Mouse (Mus musculus) neural tube, embryonic 13.5 days (tissue): ENCODE data around the gene Smg6. TPM values are rescaled to one million over a fixed set of nuclear protein-coding genes. Genes with fewer than 3 reads are reported as not detected.
A peak's percentile ranks its signal among the peaks of the same experiment; 100 is the strongest.

Experiments used
- ATAC-seq: fragments of 200-750 bp; cut with Nextera tagmentation; 2 replicates; pipeline ENCODE4 v1.8.0; 2017; ENCODE audit warnings: low read depth, mild to moderate bottlenecking, moderate TSS enrichment, moderate library complexity
- H3K27ac ChIP-seq: fragments of 300-500 bp; sonication (generic); replicated peaks from 2 replicates; pipeline ENCODE4 v1.5.1; 2015; ENCODE audit warnings: moderate library complexity, mild to moderate bottlenecking, inconsistent platforms
- H3K27me3 ChIP-seq: fragments of 300-500 bp; sonication (generic); 2 replicates; pipeline ENCODE4 v1.6.1; 2015; ENCODE audit warnings: mild to moderate bottlenecking, inconsistent platforms
- H3K36me3 ChIP-seq: fragments of 300-500 bp; sonication (generic); 2 replicates; pipeline ENCODE4 v1.6.1; 2015; ENCODE audit warnings: mild to moderate bottlenecking, inconsistent platforms
- H3K4me1 ChIP-seq: fragments of 300-500 bp; sonication (generic); replicated peaks from 2 replicates; pipeline ENCODE4 v1.6.1; 2015; ENCODE audit warnings: inconsistent platforms
- H3K4me2 ChIP-seq: fragments of 300-500 bp; sonication (generic); 2 replicates; pipeline ENCODE4 v1.6.1; 2015; ENCODE audit warnings: inconsistent platforms, mild to moderate bottlenecking, moderate library complexity
- H3K4me3 ChIP-seq: fragments of 300-500 bp; sonication (generic); 2 replicates; pipeline ENCODE4 v1.5.1; 2015; ENCODE audit warnings: mild to moderate bottlenecking, inconsistent platforms
- H3K9ac ChIP-seq: fragments of 300-500 bp; sonication (generic); 2 replicates; pipeline ENCODE4 v1.6.1; 2015; ENCODE audit warnings: moderate library complexity, mild to moderate bottlenecking, inconsistent platforms
- H3K9me3 ChIP-seq: fragments of 300-500 bp; sonication (generic); 2 replicates; pipeline ENCODE4 v1.6.1; 2016; ENCODE audit warnings: inconsistent platforms
- WGBS: fragments of 180-500 bp; shearing (Covaris S2); methylation state at CpG from one replicate; pipeline ENCODE4 v1.1.7; 2015; 5-methylcytosine and 5-hydroxymethylcytosine counted together
- polyA plus RNA-seq: library from polyadenylated mRNA; unstranded; fragments of >200 nt; fragmentation: Nextera tagmentation; extraction: Ambion mirVana; gene quantifications from 2 replicates; pipeline ENCODE4 v1.2.1, GENCODE M21; 2015

Smg6 gene
- polyA plus RNA-seq, 1 experiment from 2014 or later, result 17.4 TPM

GRCm38 (mm10) chr11:75034104-75034503, 108.5 kb downstream of the Smg6 start:
- H3K9me3 ChIP-seq, result no peaks in the 10 kb centered on the region
- 88% methylated on average over 3 of the region's 3 CpGs for WGBS

GRCm38 (mm10) chr11:75044333-75044732, 118.7 kb downstream of the Smg6 start:
- ATAC-seq, result no peak
- WGBS, result 86% methylated on average over 3 of the region's 3 CpGs
- Histone ChIP-seq H3K9ac (no peak overlapping the region), H3K27ac (no peak overlapping the region; the same call in 1 of the 2 replicates), H3K4me2 (no peak overlapping the region), H3K36me3 (peaks cover 12% of the 10 kb centered on the region), H3K9me3 (no peaks in the 10 kb centered on the region), H3K27me3 (no peaks in the 10 kb centered on the region), H3K4me1 (peaks cover 33% of the 10 kb centered on the region), H3K4me3 (no peak overlapping the region)

More at GRCm38 (mm10) chr11:75034104-75034503, 108.5 kb downstream of the Smg6 start:
- H3K9ac ChIP-seq, result no peak overlapping the region
- H3K4me1 ChIP-seq, result peaks cover 14% of the 10 kb centered on the region
- ATAC-seq, result no peak
- H3K4me3 ChIP-seq, result no peak overlapping the region
- no peak overlapping the region for H3K4me2 ChIP-seq
- H3K27ac ChIP-seq, result no peak overlapping the region
- peaks cover 7% of the 10 kb centered on the region; the same call in 1 of the 2 replicates for H3K36me3 ChIP-seq
- no peaks in the 10 kb centered on the region for H3K27me3 ChIP-seq

- Histone ChIP-seq H3K27ac (no peak overlapping the region), H3K4me1 (peaks cover 45% of the 10 kb centered on the region), H3K4me2 (no peak overlapping the region), H3K9ac (no peak overlapping the region), H3K27me3 (no peaks in the 10 kb centered on the region), H3K36me3 (peaks cover 16% of the 10 kb centered on the region), H3K9me3 (no peaks in the 10 kb centered on the region), H3K4me3 (no peak overlapping the region)
- WGBS, result 91% methylated on average over 4 of the region's 4 CpGs
- no peak for ATAC-seq
These were observed 120.2 kb downstream of the Smg6 start for GRCm38 (mm10) chr11:75045822-75046221.

- H3K4me3 ChIP-seq, result no peak overlapping the region
- no peaks in the 10 kb centered on the region for H3K27me3 ChIP-seq
- no peak overlapping the region for H3K9ac ChIP-seq
- peaks cover 13% of the 10 kb centered on the region for H3K36me3 ChIP-seq
- 0 out of 2 replicates have a peak, but pooled peaks have one; percentile 16 for ATAC-seq
- no peak overlapping the region for H3K4me2 ChIP-seq
- H3K9me3 ChIP-seq, result no peaks in the 10 kb centered on the region
- peak overlapping the region; percentile 57 for H3K27ac ChIP-seq
- WGBS, result 89% methylated on average over 3 of the region's 3 CpGs
- H3K4me1 ChIP-seq, result peaks cover 52% of the 10 kb centered on the region
These were observed 121.0 kb downstream of the Smg6 start for GRCm38 (mm10) chr11:75046638-75047037.

- no peak overlapping the region for H3K4me2 ChIP-seq
- peak; percentile 88 for ATAC-seq
- no peaks in the 10 kb centered on the region for H3K27me3 ChIP-seq
- no peak overlapping the region for H3K9ac ChIP-seq
- no peak overlapping the region for H3K4me3 ChIP-seq
- H3K36me3 ChIP-seq, result peaks cover 9% of the 10 kb centered on the region
- peak overlapping the region; percentile 57 for H3K27ac ChIP-seq
- 36% methylated on average over 6 of the region's 6 CpGs for WGBS
- no peaks in the 10 kb centered on the region for H3K9me3 ChIP-seq
- peaks cover 56% of the 10 kb centered on the region for H3K4me1 ChIP-seq
These were observed 121.4 kb downstream of the Smg6 start for GRCm38 (mm10) chr11:75047066-75047465.

GRCm38 (mm10) chr11:75047736-75048407, 122.2 kb downstream of the Smg6 start:
- Histone ChIP-seq H3K27ac (peak overlapping the region; percentile 78), H3K4me3 (no peak overlapping the region), H3K27me3 (no peaks in the 10 kb centered on the region), H3K4me1 (peaks cover 63% of the 10 kb centered on the region), H3K9ac (no peak overlapping the region), H3K4me2 (no peak overlapping the region), H3K9me3 (no peaks in the 10 kb centered on the region), H3K36me3 (peaks cover 4% of the 10 kb centered on the region; the same call in 1 of the 2 replicates)
- no peak for ATAC-seq
- WGBS, result 86% methylated on average over 7 of the region's 7 CpGs

GRCm38 (mm10) chr11:75049146-75049545, 123.5 kb downstream of the Smg6 start:
- no peak for ATAC-seq
- Histone ChIP-seq H3K27me3 (no peaks in the 10 kb centered on the region), H3K9ac (no peak overlapping the region), H3K4me2 (no peak overlapping the region), H3K4me3 (no peak overlapping the region), H3K27ac (0 out of 2 replicates have a peak overlapping the region, but pooled peaks have one; percentile 18), H3K4me1 (peaks cover 71% of the 10 kb centered on the region), H3K36me3 (peaks cover 7% of the 10 kb centered on the region; the same call in 1 of the 2 replicates), H3K9me3 (no peaks in the 10 kb centered on the region)
- 53% methylated on average over 2 of the region's 2 CpGs for WGBS

GRCm38 (mm10) chr11:75049807-75050206, 124.2 kb downstream of the Smg6 start:
- H3K36me3 ChIP-seq, result peaks cover 14% of the 10 kb centered on the region; the same call in 1 of the 2 replicates
- ATAC-seq, result no peak
- H3K4me1 ChIP-seq, result peaks cover 78% of the 10 kb centered on the region
- peak overlapping the region; percentile 18; the same call in 1 of the 2 replicates for H3K27ac ChIP-seq
- 45% methylated on average over 2 of the region's 2 CpGs for WGBS
- H3K4me3 ChIP-seq, result no peak overlapping the region
- H3K9ac ChIP-seq, result no peak overlapping the region
- no peaks in the 10 kb centered on the region for H3K9me3 ChIP-seq
- no peak overlapping the region for H3K4me2 ChIP-seq
- H3K27me3 ChIP-seq, result no peaks in the 10 kb centered on the region

GRCm38 (mm10) chr11:75051239-75051638, 125.6 kb downstream of the Smg6 start:
- Histone ChIP-seq H3K27ac (peak overlapping the region; percentile 75), H3K4me3 (no peak overlapping the region), H3K4me2 (no peak overlapping the region), H3K27me3 (no peaks in the 10 kb centered on the region), H3K9me3 (no peaks in the 10 kb centered on the region), H3K4me1 (peaks cover 77% of the 10 kb centered on the region), H3K9ac (no peak overlapping the region), H3K36me3 (peaks cover 19% of the 10 kb centered on the region; the same call in 1 of the 2 replicates)
- ATAC-seq, result no peak
- WGBS, result 71% methylated on average over 1 of the region's 1 CpGs

- Histone ChIP-seq H3K4me3 (no peak overlapping the region), H3K27ac (peak overlapping the region; percentile 75), H3K4me2 (no peak overlapping the region), H3K36me3 (peaks cover 20% of the 10 kb centered on the region; the same call in 1 of the 2 replicates), H3K4me1 (peaks cover 70% of the 10 kb centered on the region), H3K27me3 (no peaks in the 10 kb centered on the region), H3K9me3 (no peaks in the 10 kb centered on the region), H3K9ac (no peak overlapping the region)
- 38% methylated on average over 13 of the region's 13 CpGs for WGBS
- ATAC-seq, result peak; percentile 59; the same call in 1 of the 2 replicates
These were observed 126.3 kb downstream of the Smg6 start for GRCm38 (mm10) chr11:75051712-75052550.

- Histone ChIP-seq H3K4me2 (no peak overlapping the region), H3K4me1 (peaks cover 59% of the 10 kb centered on the region), H3K4me3 (no peak overlapping the region), H3K9me3 (no peaks in the 10 kb centered on the region), H3K27me3 (no peaks in the 10 kb centered on the region), H3K27ac (0 out of 2 replicates have a peak overlapping the region, but pooled peaks have one; percentile 62), H3K9ac (no peak overlapping the region), H3K36me3 (peaks cover 22% of the 10 kb centered on the region; the same call in 1 of the 2 replicates)
- 86% methylated on average over 2 of the region's 2 CpGs for WGBS
- no peak for ATAC-seq
These were observed 127.4 kb downstream of the Smg6 start for GRCm38 (mm10) chr11:75053020-75053419.

- no peaks in the 10 kb centered on the region for H3K27me3 ChIP-seq
- H3K4me1 ChIP-seq, result peaks cover 52% of the 10 kb centered on the region
- H3K9ac ChIP-seq, result no peak overlapping the region
- ATAC-seq, result no peak
- peaks cover 26% of the 10 kb centered on the region for H3K36me3 ChIP-seq
- H3K4me3 ChIP-seq, result no peak overlapping the region
- no peaks in the 10 kb centered on the region for H3K9me3 ChIP-seq
- peak overlapping the region; percentile 62; the same call in 1 of the 2 replicates for H3K27ac ChIP-seq
- no peak overlapping the region for H3K4me2 ChIP-seq
- WGBS, result 69% methylated on average over 7 of the region's 7 CpGs
These were observed 128.1 kb downstream of the Smg6 start for GRCm38 (mm10) chr11:75053722-75054121.
